Mouse (Mus musculus) forebrain, embryonic 15.5 days (tissue): ENCODE data around the gene Akap8. TPM values are rescaled to one million over a fixed set of nuclear protein-coding genes. Genes with fewer than 3 reads are reported as not detected.

Experiments
- ATAC-seq: fragments of 200-750 bp; cut with Nextera tagmentation; replicated peaks from 2 replicates; pipeline ENCODE4 v1.8.0; 2017; ENCODE audit warnings: mild to moderate bottlenecking, moderate TSS enrichment, moderate library complexity
- H3K27ac ChIP-seq: fragments of 300-500 bp; sonication (generic); replicated peaks from 2 replicates; pipeline ENCODE4 v1.5.1; 2015; ENCODE audit warnings: mild to moderate bottlenecking, inconsistent platforms
- H3K27me3 ChIP-seq: fragments of 300-500 bp; sonication (generic); 2 replicates; pipeline ENCODE4 v1.6.1; 2015; ENCODE audit warnings: inconsistent platforms
- H3K36me3 ChIP-seq: fragments of 300-500 bp; sonication (generic); 2 replicates; pipeline ENCODE4 v1.6.1; 2015; ENCODE audit warnings: mild to moderate bottlenecking, inconsistent platforms
- H3K4me1 ChIP-seq: fragments of 300-500 bp; sonication (generic); 2 replicates; pipeline ENCODE4 v1.6.1; 2015; ENCODE audit warnings: inconsistent platforms
- H3K4me2 ChIP-seq: fragments of 300-500 bp; sonication (generic); replicated peaks from 2 replicates; pipeline ENCODE4 v1.6.1; 2015; ENCODE audit warnings: mild to moderate bottlenecking, inconsistent platforms
- H3K4me3 ChIP-seq: fragments of 300-500 bp; sonication (generic); 2 replicates; pipeline ENCODE4 v1.5.1; 2015; ENCODE audit warnings: mild to moderate bottlenecking, inconsistent platforms
- H3K9ac ChIP-seq: fragments of 300-500 bp; sonication (generic); replicated peaks from 2 replicates; pipeline ENCODE4 v1.6.1; 2015; ENCODE audit warnings: mild to moderate bottlenecking, inconsistent platforms
- H3K9me3 ChIP-seq: fragments of 300-500 bp; sonication (generic); 2 replicates; pipeline ENCODE4 v1.6.1; 2016; ENCODE audit warnings: inconsistent platforms
- WGBS: fragments of 180-500 bp; shearing (Covaris S2); methylation state at CpG from one replicate; pipeline ENCODE4 v1.1.7; 2015; ENCODE audit warnings: mixed read lengths; 5-methylcytosine and 5-hydroxymethylcytosine counted together
- polyA plus RNA-seq: library from polyadenylated mRNA; unstranded; fragments of >200 nt; fragmentation: Nextera tagmentation; extraction: Ambion mirVana; gene quantifications from 2 replicates; pipeline ENCODE4 v1.2.1, GENCODE M21; 2015

Akap8 gene
- 107 and 111 TPM in 2 replicates for polyA plus RNA-seq

- Histone ChIP-seq H3K4me2 (peak within 1 kb of the TSS; percentile 80), H3K9ac (peak within 1 kb of the TSS; percentile 95), H3K27me3 (no peaks in the 10 kb centered on the region), H3K9me3 (no peaks in the 10 kb centered on the region), H3K4me1 (peaks cover 31% of the 10 kb centered on the region), H3K36me3 (peaks cover 34% of the 10 kb centered on the region), H3K4me3 (peak within 1 kb of the TSS; percentile 99), H3K27ac (peak within 1 kb of the TSS; percentile 97)
- ATAC-seq = peak; percentile 99
- WGBS = under 1% methylated on average over 83 of the region's 83 CpGs
Measured at GRCm38 (mm10) chr17:32320597-32321389, at the start of gene Akap8. Gene Akap8, minus strand, starts transcription at chr17:32321238.

- WGBS = 13% methylated on average over 14 of the region's 17 CpGs
Measured at GRCm38 (mm10) chr17:32368991-32369578, 48.0 kb upstream of the Akap8 start.

DNA sequence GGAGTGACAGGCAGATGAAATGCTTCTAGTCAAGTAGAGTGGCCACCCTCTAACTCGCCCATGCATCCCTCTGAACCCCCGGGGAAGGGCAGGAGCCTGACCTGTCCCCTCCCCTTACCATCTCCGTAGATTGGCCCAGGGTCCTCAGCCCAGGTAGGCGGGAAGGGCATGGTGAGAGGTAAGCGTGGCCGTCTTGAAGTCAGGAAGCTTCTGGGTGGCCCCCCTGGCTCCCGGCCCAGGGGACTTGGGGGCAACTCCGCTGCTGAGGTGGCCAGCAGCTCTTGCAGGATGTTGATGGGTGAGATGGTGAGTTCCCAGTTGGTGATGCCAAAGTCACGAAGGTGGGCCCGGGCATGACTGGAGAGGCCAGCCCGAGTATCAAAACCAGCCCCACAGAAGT lies 46.7 kb upstream of the Akap8 start:
- H3K27me3 ChIP-seq = no peaks in the 10 kb centered on the region
- 90% methylated on average over 11 of the region's 11 CpGs for WGBS
- H3K9ac ChIP-seq = no peak overlapping the region
- no peak for ATAC-seq
- no peaks in the 10 kb centered on the region for H3K9me3 ChIP-seq
- H3K36me3 ChIP-seq = peaks cover 6% of the 10 kb centered on the region; the same call in 1 of the 2 replicates
- H3K4me3 ChIP-seq = no peak overlapping the region
- H3K4me2 ChIP-seq = no peak overlapping the region
- peaks cover 19% of the 10 kb centered on the region for H3K4me1 ChIP-seq
- no peak overlapping the region for H3K27ac ChIP-seq

More at GRCm38 (mm10) chr17:32368991-32369578, 48.0 kb upstream of the Akap8 start:
- no peaks in the 10 kb centered on the region for H3K27me3 ChIP-seq
- peaks cover 6% of the 10 kb centered on the region; the same call in 1 of the 2 replicates for H3K36me3 ChIP-seq
- H3K9me3 ChIP-seq = no peaks in the 10 kb centered on the region
- H3K27ac ChIP-seq = no peak overlapping the region
- ATAC-seq = no peak
- H3K9ac ChIP-seq = no peak overlapping the region
- H3K4me2 ChIP-seq = peak overlapping the region; percentile 37
- H3K4me1 ChIP-seq = peaks cover 10% of the 10 kb centered on the region
- H3K4me3 ChIP-seq = peak overlapping the region; percentile 24

DNA sequence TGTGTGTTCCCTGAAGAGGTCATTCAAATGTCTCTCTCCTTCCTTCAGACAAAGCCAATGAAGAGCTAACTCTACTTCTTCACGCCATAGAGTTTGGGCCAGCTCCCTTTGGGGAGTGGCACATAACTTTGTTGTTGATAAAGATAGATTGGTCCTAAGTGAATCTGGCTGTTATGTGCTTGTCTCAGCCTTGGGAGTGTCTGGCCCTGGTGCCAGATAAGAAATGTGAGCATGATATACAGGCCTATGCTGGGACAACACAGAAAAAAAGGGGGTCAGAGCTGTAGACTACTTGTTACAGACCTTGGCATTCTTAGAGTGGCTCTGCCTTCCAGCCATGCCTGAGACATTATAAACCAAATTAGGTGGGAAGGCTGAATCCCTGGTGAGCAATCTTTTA lies 44.3 kb upstream of the Akap8 start:
- no peak for ATAC-seq
- Histone ChIP-seq H3K27me3 (no peaks in the 10 kb centered on the region), H3K36me3 (peaks cover 27% of the 10 kb centered on the region), H3K9me3 (no peaks in the 10 kb centered on the region), H3K4me3 (no peak overlapping the region), H3K4me1 (peaks cover 27% of the 10 kb centered on the region), H3K9ac (no peak overlapping the region), H3K4me2 (no peak overlapping the region), H3K27ac (no peak overlapping the region)
- WGBS = 91% methylated on average over 1 of the region's 1 CpGs

DNA sequence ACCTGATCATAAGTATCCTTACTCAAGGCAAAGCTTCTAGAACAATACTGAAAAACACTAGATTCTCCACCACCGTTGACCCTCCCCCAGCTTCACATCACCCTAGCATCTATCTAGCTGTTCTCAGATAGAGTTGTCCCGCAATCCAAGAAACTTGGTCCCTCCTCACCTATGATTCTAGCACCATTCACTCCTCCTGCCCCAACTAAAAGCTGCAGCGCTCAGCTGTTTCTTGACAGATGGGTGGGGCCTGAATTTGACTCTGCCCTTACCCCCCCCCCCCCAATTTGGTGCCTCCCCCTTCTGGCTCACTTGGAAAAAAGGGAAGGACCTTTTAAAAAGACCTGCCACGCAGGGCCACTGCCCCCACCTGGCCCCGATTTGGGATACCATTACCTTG lies 43.8 kb upstream of the Akap8 start:
- Histone ChIP-seq H3K27ac (peak overlapping the region; percentile 78), H3K27me3 (no peaks in the 10 kb centered on the region), H3K36me3 (peaks cover 32% of the 10 kb centered on the region), H3K9me3 (no peaks in the 10 kb centered on the region), H3K4me1 (peaks cover 27% of the 10 kb centered on the region), H3K4me3 (peak overlapping the region; percentile 96), H3K4me2 (peak overlapping the region; percentile 86), H3K9ac (no peak overlapping the region)
- peak; percentile 14 for ATAC-seq
- 65% methylated on average over 5 of the region's 5 CpGs for WGBS

DNA sequence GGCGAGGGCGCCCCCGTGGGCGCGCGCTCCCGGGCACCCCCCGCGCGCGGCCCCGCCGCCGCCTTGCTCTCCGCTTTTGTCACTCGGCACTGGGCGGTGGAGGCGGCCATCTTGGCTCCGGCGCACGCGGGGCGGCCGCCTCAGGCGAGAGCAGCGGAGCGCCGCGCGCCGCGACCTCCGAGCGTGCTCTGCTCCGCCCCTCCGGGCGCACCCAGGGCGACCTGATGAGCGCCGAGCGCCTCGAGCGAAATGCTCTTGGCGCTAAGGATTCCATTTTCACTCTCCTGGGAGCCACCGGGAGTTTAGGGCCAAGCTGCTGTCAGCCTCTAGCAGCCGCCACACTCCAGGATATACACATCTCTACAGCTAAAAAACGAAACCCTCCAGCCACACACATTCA lies 43.3 kb upstream of the Akap8 start:
- Histone ChIP-seq H3K27me3 (no peaks in the 10 kb centered on the region), H3K4me1 (peaks cover 27% of the 10 kb centered on the region), H3K36me3 (peaks cover 37% of the 10 kb centered on the region), H3K27ac (peak overlapping the region; percentile 78), H3K9me3 (no peaks in the 10 kb centered on the region), H3K9ac (peak overlapping the region; percentile 92), H3K4me2 (peak overlapping the region; percentile 86), H3K4me3 (peak overlapping the region; percentile 96)
- ATAC-seq = peak; percentile 97
- under 1% methylated on average over 46 of the region's 47 CpGs for WGBS

GRCm38 (mm10) chr17:32363821-32364301 lies 42.8 kb upstream of the Akap8 start:
- peaks cover 42% of the 10 kb centered on the region for H3K36me3 ChIP-seq

DNA sequence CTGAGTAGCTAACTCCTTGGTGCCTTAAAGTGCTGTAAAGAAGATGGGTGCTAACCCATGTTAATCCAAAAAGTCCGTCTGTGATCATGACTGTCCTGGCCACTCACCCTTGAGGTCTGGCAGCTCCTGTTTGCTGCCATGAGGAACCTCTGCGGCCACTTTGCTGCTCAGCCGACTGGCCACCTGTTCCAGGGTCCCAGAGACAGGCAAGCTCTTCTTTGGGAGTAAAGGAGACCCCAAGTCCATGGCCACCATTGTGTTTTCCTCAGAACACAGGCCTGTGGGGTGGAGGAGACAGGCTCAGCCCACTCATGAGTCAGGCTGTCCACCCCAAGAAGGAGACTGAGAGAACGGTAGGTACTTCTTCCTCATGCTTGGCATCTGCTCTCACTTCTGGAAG lies 41.6 kb upstream of the Akap8 start:
- Histone ChIP-seq H3K4me2 (peak overlapping the region; percentile 86), H3K36me3 (peaks cover 53% of the 10 kb centered on the region), H3K4me1 (peaks cover 23% of the 10 kb centered on the region), H3K4me3 (peak overlapping the region; percentile 96), H3K27ac (no peak overlapping the region), H3K9me3 (no peaks in the 10 kb centered on the region), H3K9ac (no peak overlapping the region), H3K27me3 (no peaks in the 10 kb centered on the region)
- no peak for ATAC-seq
- 84% methylated on average over 4 of the region's 4 CpGs for WGBS

More at GRCm38 (mm10) chr17:32363821-32364301, 42.8 kb upstream of the Akap8 start:
- 0% methylated on average over 21 of the region's 50 CpGs for WGBS
- peak overlapping the region; percentile 96 for H3K4me3 ChIP-seq
- peak overlapping the region; percentile 92 for H3K9ac ChIP-seq
- H3K4me2 ChIP-seq = peak overlapping the region; percentile 86
- no peaks in the 10 kb centered on the region for H3K27me3 ChIP-seq
- no peaks in the 10 kb centered on the region for H3K9me3 ChIP-seq
- peak overlapping the region; percentile 78 for H3K27ac ChIP-seq
- peaks cover 23% of the 10 kb centered on the region for H3K4me1 ChIP-seq
- peak; percentile 51 for ATAC-seq

DNA sequence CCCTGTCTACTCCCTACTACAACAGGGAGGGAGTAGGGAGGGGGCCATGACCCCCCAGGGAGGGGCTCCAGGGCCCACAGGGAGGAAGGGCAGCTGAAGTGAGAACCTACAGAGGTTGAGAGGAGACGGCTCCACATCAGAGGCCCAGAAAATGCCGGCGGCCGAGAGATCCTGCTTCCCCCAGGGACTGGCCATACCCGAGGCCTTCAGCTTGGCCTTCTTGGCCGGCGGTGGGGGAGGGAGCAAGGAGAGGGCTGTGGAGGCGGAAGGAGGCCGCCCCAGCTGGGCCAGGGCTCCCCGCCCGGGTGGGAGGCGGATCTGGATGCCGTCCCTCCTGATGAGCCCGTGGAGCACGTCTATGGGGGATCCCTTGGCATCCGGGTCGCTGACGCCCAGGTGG lies 38.9 kb upstream of the Akap8 start:
- H3K36me3 ChIP-seq = peaks cover 75% of the 10 kb centered on the region
- H3K4me1 ChIP-seq = peaks cover 23% of the 10 kb centered on the region
- H3K9ac ChIP-seq = no peak overlapping the region
- no peak for ATAC-seq
- H3K4me2 ChIP-seq = no peak overlapping the region
- no peaks in the 10 kb centered on the region for H3K27me3 ChIP-seq
- no peak overlapping the region for H3K4me3 ChIP-seq
- 90% methylated on average over 17 of the region's 18 CpGs for WGBS
- H3K27ac ChIP-seq = no peak overlapping the region
- H3K9me3 ChIP-seq = no peaks in the 10 kb centered on the region

DNA sequence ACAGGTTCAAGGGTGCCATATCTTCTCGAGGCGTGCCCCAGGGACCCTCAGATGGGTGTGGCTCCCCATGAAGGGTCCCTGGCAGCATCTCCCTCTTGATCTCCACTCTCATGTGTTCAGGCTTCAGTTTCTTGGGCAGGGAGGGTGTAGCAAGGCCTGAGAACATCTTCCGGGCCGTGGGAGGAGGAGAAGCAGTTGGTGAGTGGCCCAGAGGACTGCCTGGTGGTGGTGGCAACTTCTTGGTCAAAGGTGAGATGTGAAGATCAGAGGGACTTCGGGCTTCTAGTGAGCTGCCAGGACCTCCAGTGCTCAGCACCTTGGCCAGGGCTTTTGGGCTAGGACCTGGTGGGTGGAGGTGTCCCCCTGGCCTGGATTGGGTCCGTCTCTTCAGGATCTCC lies 37.9 kb upstream of the Akap8 start:
- WGBS = 94% methylated on average over 6 of the region's 6 CpGs
- H3K36me3 ChIP-seq = peaks cover 84% of the 10 kb centered on the region
- H3K9ac ChIP-seq = no peak overlapping the region
- no peak overlapping the region for H3K4me2 ChIP-seq
- H3K4me1 ChIP-seq = peaks cover 25% of the 10 kb centered on the region
- no peak for ATAC-seq
- no peak overlapping the region for H3K4me3 ChIP-seq
- H3K27me3 ChIP-seq = no peaks in the 10 kb centered on the region
- no peaks in the 10 kb centered on the region for H3K9me3 ChIP-seq
- H3K27ac ChIP-seq = no peak overlapping the region

DNA sequence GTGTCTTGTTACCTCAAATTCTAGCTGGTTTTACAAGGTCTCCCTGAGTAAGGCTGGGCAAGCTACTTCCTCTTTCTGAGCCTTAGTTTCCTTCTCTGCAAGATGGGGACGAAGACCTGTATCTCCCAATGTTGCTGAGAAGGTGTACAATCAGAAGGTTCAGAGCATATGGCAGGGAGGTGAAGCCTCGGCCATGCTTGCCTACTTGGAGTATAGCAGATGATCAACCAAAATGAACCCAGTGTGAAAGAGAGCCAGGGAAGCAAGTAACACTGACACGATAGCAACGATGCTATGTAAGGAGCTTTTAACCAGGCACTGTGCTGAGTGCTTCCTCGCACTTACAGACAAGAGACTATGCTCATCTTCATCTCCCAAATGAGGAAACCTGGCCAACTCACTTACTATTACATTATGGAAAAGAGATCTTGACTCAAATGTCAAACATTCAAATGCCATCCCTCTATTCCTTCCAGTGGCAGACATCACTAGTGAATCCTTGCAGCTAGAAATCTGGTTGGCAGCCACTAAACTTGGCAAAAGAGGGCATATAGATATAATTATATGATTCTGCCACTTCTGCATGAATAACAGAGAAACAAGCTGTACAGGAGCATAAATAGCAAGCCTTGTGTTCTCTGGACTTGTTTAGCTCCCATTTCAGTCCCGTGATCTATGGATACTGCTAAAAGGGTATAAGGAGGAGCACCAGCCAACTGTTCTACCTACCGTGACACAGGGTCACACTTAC lies 37.3 kb upstream of the Akap8 start:
- H3K4me3 ChIP-seq = no peak overlapping the region
- H3K9me3 ChIP-seq = no peaks in the 10 kb centered on the region
- H3K27me3 ChIP-seq = no peaks in the 10 kb centered on the region
- H3K4me2 ChIP-seq = no peak overlapping the region
- no peak overlapping the region for H3K9ac ChIP-seq
- no peak for ATAC-seq
- 92% methylated on average over 7 of the region's 7 CpGs for WGBS
- H3K4me1 ChIP-seq = peaks cover 27% of the 10 kb centered on the region
- H3K27ac ChIP-seq = no peak overlapping the region
- peaks cover 89% of the 10 kb centered on the region for H3K36me3 ChIP-seq
